Mouse (Mus musculus) retina, embryonic 14.5 days (tissue): ENCODE data around the gene Nectin2.
A peak's percentile ranks its signal among the peaks of the same experiment; 100 is the strongest.
"Not testable (repeated sequence)": the region's sequence is repeated elsewhere in the genome, so short reads cannot be mapped to it uniquely, and the experiment has no call there.

ENCODE experiments used
- DNase-seq: peaks from one replicate; pipeline ENCODE4 v3.0.0-alpha.2; 2015; ENCODE audit warnings: low spot score

Gene Nectin2

GRCm38 (mm10) chr7:19688611-19689010, 61.7 kb downstream of the Nectin2 start:
- no peak for DNase-seq

- DNase-seq: no peak
Measured at GRCm38 (mm10) chr7:19688101-19688500, 62.2 kb downstream of the Nectin2 start.

DNA sequence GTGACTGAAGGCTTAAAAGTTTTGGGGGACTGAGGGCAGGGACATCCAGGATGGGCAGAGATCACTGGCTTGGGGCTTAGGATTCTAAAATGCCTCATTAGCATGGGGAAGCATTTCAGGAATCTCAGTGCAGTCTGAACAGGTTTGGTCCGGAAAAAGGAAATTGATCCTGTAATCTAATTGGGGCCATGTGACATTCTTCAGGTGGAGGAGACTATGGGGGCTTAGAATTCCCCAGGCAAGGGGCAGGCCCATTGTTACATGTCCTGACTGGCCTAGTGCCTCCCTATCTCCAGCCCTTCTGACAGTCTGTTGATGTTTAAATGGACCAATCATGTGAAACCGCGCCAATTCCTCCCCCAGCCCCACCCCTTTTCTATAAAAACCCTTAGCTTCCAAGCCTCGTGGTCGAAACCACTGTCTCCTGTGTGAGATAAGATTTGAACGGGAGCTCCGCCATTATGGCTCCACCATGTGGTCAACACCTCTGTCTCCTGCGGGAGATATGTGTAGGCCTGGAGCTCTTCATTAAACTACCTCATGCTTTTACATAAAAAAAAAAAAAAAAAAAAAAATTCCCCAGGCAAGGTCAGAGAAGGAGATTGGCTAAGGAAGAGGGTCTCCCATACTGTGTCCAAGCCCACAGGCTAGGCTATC, 63.2 kb downstream of the Nectin2 start:
- DNase-seq: not testable (repeated sequence)

GRCm38 (mm10) chr7:19686521-19686920, 63.8 kb downstream of the Nectin2 start:
- DNase-seq: no peak

GRCm38 (mm10) chr7:19685374-19685773, 64.9 kb downstream of the Nectin2 start:
- no peak for DNase-seq

DNA sequence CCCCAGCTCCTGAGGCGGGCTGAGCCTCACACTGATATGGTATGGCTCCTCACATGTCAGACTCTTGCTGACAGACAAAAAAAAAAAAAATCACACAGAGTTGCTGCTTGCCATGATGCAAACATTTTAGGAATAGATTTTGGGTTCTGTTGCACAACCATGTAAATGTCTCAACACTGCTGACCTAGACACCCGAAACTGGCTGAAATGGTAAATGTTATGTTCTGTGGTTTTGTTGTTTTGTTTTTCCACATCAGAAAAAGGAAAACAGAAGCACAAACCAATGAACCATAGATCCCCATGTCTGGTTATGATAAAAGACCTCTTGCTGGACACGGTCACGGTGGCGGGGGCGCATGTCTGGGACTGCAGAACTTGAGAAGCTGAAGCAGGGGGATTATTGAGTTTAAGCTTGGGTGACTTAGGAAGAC, 66.5 kb downstream of the Nectin2 start:
- no peak for DNase-seq

DNA sequence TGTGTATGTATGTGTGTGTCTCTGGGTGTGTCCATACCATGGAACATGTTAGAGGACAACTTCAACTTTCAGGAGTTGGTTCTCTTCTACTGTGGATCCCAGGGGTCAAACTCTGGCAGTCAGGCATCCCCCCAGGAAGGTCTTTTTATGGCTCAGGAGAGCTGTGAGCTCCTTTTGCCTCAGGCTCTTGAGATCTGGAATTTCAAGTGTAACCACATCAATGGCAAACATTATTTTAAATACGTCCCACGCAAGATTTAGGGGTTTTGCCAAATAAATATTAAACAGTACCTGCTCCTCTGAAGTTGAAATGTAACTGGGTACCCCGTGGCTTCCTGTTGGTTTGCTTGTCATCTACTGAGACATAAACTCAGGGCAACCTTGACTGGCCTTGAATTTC, 67.3 kb downstream of the Nectin2 start:
- DNase-seq: no peak

- no peak for DNase-seq
Measured at GRCm38 (mm10) chr7:19681202-19681694, 69.0 kb downstream of the Nectin2 start, which contains the start of the genes Gm44805 and Apoc4. TSS of gene Gm44805 (minus strand) at chr7:19681423. TSS of gene Apoc4 (minus strand) at chr7:19681479.

DNA sequence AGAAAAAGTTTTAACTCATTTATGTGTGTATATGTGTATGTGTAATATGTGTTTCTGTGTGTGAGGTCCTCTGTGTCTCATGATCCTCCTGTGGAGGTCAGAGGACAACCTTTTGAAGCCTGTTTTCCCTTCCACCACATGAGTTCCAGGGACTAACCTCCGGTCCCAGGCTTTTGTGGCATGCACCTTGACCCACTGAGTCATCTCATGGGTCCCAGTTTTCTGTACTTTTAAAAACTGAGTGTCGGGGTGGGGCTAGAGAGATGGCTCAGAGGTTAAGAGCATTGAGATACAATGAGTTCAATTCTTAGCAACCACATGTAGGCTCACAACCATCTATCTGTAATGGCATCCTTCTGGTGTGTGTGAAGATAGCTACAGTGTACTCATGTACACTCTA, 69.6 kb downstream of the Nectin2 start:
- no peak for DNase-seq

- no peak for DNase-seq
Measured at GRCm38 (mm10) chr7:19678901-19679300, 71.4 kb downstream of the Nectin2 start.

- DNase-seq: no peak
Measured at GRCm38 (mm10) chr7:19677872-19678271, 72.4 kb downstream of the Nectin2 start, which contains the start of gene Apoc2. TSS of gene Apoc2 (minus strand) at chr7:19677941.

- no peak for DNase-seq
Measured at GRCm38 (mm10) chr7:19676662-19677061, 73.6 kb downstream of the Nectin2 start.

DNA sequence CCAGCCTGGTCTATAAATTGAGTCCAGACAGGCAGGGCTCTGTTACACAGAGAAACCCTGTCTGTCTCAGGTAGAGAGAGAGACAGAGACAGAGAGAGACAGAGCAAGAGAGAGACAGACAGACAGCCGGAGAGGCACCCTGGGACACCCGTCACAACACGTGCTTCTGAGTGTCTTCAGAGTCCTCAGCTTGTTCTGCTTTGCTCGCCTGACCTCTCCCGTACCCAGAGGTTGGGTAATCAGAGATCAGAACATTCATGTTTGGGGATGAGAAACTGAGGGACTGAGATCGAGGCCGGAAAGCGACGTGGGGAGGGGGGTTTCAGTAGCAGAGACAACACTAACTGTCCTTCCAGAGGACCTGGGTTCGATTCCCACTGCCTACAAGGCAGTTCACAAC, 74.5 kb downstream of the Nectin2 start:
- DNase-seq: no peak

- no peak for DNase-seq
Measured at GRCm38 (mm10) chr7:19673083-19673699, 77.1 kb downstream of the Nectin2 start.

DNA sequence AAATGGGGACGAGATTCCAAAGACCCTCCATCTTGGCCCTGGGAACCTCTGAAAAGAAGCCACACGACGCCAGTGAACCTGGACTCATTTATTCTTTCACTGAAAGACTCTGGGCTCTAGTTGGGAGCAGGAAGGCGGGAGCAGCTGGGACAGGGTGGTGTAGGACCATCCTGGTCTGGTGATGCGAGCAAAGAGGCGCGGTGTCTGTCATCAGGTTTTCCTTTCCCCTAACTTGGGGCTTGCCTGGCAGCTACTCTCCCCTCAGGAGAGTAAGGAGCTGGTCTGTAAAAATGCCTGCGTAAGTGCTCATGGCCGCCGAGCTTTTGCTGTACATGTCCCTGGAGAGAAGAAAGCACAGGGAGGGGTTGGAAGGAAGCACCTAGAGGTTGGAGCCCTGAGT, 78.8 kb downstream of the Nectin2 start:
- DNase-seq: no peak

DNA sequence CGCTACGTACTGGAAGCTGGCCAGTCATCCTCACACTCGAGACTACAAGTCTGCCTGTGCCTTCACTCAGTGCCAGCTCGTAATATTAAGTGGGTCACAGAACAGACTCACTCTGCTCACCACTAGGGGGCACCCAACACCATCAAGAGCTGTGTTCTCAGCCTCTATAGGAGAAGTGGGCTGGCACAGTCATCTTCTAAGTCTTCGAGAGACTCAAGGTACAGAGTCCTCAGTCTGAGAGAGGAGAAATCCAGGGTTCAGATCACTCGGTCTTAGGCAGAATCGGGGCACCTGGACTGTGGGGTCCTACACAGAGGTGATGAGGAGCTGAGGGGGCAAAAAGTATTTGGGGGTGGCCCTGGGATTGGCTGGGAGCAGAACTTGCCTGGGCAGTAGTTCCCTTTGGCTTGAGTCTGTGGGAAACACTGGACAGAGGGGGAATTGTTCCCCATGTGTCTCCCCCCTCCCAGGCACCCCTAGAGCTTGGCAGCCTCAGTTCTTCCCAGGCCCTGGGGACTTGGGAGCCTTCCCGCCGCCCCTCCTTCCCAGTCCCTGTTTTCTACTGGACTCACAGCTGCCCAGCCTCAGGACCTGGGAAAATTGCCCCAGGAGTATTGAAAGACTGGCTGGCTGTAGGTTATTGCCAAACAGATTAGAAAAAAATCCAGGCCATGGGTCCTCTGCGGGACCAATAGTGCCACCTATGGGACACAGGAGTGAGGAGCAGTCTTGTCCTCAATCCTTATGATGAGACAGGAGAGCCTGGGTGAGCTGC, 81.1 kb downstream of the Nectin2 start:
- peak; percentile 97 for DNase-seq

GRCm38 (mm10) chr7:19667434-19667833, 82.8 kb downstream of the Nectin2 start:
- DNase-seq: no peak

DNA sequence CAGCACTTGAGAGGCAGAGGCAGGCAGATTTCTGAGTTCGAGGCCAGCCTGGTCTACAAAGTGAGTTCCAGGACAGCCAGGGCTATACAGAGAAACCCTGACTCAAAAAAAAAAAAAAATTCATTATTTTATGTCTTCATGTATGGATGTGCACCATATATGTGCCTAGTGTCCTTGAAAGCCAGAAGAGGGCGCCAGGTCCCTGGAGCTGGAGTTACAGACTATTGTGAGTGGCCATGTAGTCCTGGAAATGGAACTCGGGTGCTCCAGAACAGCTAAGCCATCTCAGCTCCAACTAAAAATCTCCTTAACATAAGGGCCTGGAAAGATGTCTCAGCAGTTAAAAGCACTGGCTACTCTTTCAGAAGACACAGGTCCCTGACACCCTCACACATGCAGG, 83.5 kb downstream of the Nectin2 start:
- peak; percentile 12 for DNase-seq
